Mouse (Mus musculus): ENCODE results near the gene Cacna1g. TPM values are rescaled to one million over a fixed set of nuclear protein-coding genes. Genes with fewer than 3 reads are reported as not detected.

Cacna1g gene
- polyA plus RNA-seq, 1 experiment = 38.9 TPM

- Histone ChIP-seq H3K4me1 (ENCODE audit: control insufficient read depth, insufficient read depth, low read length) (no peaks in the 10 kb centered on the region), H3K27ac (ENCODE audit: insufficient read depth, low read length) (no peak overlapping the region), H3K4me3 (ENCODE audit: insufficient read depth, low read length) (no peak overlapping the region)
- no peak for TF ChIP-seq CTCF (IDR thresholded peaks at IDR 0.05; ENCODE audit: borderline replicate concordance, insufficient read depth, low read length)
Observed at GRCm38 (mm10) chr11:94483921-94484320, 9.9 kb upstream of the Cacna1g start.

DNA sequence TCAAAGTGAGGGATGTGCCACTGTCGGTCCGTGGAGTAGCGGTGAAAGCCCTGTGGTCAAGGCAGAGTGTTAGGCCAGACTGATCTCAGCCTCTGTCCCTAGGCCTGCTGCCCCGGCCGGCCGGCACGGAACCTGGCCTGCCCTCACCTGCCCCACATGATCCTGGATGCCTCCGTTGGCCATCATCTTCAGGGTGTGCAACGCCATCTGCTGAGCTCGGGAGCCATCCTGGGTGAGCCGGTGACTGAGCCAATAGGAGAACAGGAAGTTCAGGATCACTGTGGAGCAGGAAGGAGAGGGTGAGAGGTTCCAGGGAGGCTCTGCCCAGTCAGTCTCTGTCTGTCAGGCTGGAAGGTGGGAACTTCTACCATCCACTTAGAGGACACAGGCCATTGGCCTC, 9.4 kb upstream of the Cacna1g start:
- Histone ChIP-seq H3K4me1 (ENCODE audit: control insufficient read depth, insufficient read depth, low read length) (no peaks in the 10 kb centered on the region), H3K27ac (ENCODE audit: insufficient read depth, low read length) (no peak overlapping the region), H3K4me3 (ENCODE audit: insufficient read depth, low read length) (no peak overlapping the region)
- peak; percentile 4; the same call in 1 of the 2 replicates for TF ChIP-seq CTCF (IDR thresholded peaks at IDR 0.05; ENCODE audit: borderline replicate concordance, insufficient read depth, low read length)
- no peak for TF ChIP-seq POLR2A (IDR thresholded peaks at IDR 0.05; ENCODE audit: low read depth, low read length)

GRCm38 (mm10) chr11:94482738-94483137, 8.7 kb upstream of the Cacna1g start:
- no peak overlapping the region for H3K27ac ChIP-seq (ENCODE audit: insufficient read depth, low read length)
- TF ChIP-seq POLR2A (IDR thresholded peaks at IDR 0.05; ENCODE audit: low read depth, low read length) (no peak), CTCF (IDR thresholded peaks at IDR 0.05; ENCODE audit: borderline replicate concordance, insufficient read depth, low read length) (no peak)
- no peak overlapping the region for H3K4me3 ChIP-seq (ENCODE audit: insufficient read depth, low read length)
- H3K4me1 ChIP-seq (ENCODE audit: control insufficient read depth, insufficient read depth, low read length) = no peaks in the 10 kb centered on the region

DNA sequence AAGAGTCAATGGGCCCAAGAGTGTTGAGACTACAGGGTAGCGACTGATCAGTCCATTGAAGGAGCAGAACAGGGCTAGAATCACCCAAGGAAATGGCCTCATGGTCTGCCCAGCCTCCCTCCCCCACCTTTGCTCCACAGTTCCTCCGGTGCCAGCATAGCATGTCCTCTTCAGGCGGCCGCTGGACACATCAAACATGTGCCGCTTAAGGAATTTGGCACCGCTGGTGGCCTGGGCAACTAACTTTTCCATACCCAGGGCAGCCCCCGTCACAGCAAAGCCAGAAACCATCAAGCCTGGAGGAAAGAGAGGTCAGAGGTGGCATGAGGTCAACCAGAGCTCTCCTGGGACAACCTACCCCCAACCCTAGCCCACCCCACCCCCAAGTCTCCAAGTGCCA, 8.0 kb upstream of the Cacna1g start:
- H3K4me1 ChIP-seq (ENCODE audit: control insufficient read depth, insufficient read depth, low read length) = no peaks in the 10 kb centered on the region
- H3K4me3 ChIP-seq (ENCODE audit: insufficient read depth, low read length) = no peak overlapping the region
- H3K27ac ChIP-seq (ENCODE audit: insufficient read depth, low read length) = no peak overlapping the region
- no peak for TF ChIP-seq CTCF (IDR thresholded peaks at IDR 0.05; ENCODE audit: borderline replicate concordance, insufficient read depth, low read length)
- TF ChIP-seq POLR2A (IDR thresholded peaks at IDR 0.05; ENCODE audit: low read depth, low read length) = no peak

- Histone ChIP-seq H3K4me3 (ENCODE audit: insufficient read depth, low read length) (no peak overlapping the region), H3K27ac (ENCODE audit: insufficient read depth, low read length) (no peak overlapping the region), H3K4me1 (ENCODE audit: control insufficient read depth, insufficient read depth, low read length) (no peaks in the 10 kb centered on the region)
- no peak for TF ChIP-seq CTCF (IDR thresholded peaks at IDR 0.05; ENCODE audit: borderline replicate concordance, insufficient read depth, low read length)
- TF ChIP-seq POLR2A (IDR thresholded peaks at IDR 0.05; ENCODE audit: low read depth, low read length) = no peak
Observed at GRCm38 (mm10) chr11:94480382-94480781, 6.4 kb upstream of the Cacna1g start.

- Histone ChIP-seq H3K4me1 (ENCODE audit: control insufficient read depth, insufficient read depth, low read length) (no peaks in the 10 kb centered on the region), H3K27ac (ENCODE audit: insufficient read depth, low read length) (no peak overlapping the region), H3K4me3 (ENCODE audit: insufficient read depth, low read length) (no peak overlapping the region)
- no peak for TF ChIP-seq CTCF (IDR thresholded peaks at IDR 0.05; ENCODE audit: borderline replicate concordance, insufficient read depth, low read length)
- TF ChIP-seq POLR2A (IDR thresholded peaks at IDR 0.05; ENCODE audit: low read depth, low read length) = no peak
Observed at GRCm38 (mm10) chr11:94477651-94478050, 3.7 kb upstream of the Cacna1g start.

DNA sequence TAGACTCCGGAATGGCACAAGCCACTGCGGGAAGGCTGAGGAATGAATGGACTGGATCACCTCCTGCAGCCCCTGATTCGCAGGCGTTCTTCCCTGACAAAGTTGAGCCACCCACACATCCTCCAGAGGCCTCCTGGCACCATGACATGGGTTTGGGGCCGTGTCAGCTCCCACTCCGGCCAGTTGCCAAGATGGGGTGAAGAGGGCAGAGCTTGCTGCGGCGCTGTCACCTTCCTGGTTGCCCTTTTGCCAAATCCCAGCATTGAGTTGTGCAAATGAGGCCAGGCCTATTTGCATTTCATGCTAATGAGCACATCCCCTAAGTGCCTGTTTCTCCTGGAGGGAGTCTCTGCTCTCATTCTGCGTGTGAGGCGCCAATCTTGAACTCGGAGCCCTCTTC, 1.7 kb upstream of the Cacna1g start:
- Histone ChIP-seq H3K27ac (ENCODE audit: insufficient read depth, low read length) (no peak overlapping the region), H3K4me3 (ENCODE audit: insufficient read depth, low read length) (no peak overlapping the region), H3K4me1 (ENCODE audit: control insufficient read depth, insufficient read depth, low read length) (no peaks in the 10 kb centered on the region; the same call in 1 of the 2 replicates)
- TF ChIP-seq POLR2A (IDR thresholded peaks at IDR 0.05; ENCODE audit: low read depth, low read length) = no peak
- TF ChIP-seq CTCF (IDR thresholded peaks at IDR 0.05; ENCODE audit: borderline replicate concordance, insufficient read depth, low read length) = no peak

DNA sequence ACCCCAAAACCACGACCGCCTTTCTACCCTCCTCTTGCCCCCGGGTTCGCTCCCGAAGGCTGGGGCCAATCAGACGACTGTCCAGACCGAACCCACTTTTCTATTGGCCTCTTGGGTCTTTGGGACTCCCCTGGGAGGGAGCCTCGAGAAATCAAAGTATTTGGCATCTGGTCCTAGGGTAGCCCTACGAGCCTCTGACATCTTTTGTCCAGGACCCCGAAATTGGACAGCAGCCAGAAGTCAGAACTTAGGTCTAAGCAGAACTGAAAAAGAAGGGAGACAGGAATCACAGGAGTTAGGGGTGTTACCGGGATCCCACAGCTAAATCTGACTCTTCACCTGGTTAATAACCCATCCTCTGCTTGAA, 529 bp upstream of the Cacna1g start:
- TF ChIP-seq CTCF (IDR thresholded peaks at IDR 0.05; ENCODE audit: borderline replicate concordance, insufficient read depth, low read length) = no peak
- no peak for TF ChIP-seq POLR2A (IDR thresholded peaks at IDR 0.05; ENCODE audit: low read depth, low read length)
- peak overlapping the region; percentile 28 for H3K4me3 ChIP-seq (ENCODE audit: insufficient read depth, low read length)
- no peaks in the 10 kb centered on the region; the same call in 1 of the 2 replicates for H3K4me1 ChIP-seq (ENCODE audit: control insufficient read depth, insufficient read depth, low read length)
- H3K27ac ChIP-seq (ENCODE audit: insufficient read depth, low read length) = no peak overlapping the region

- TF ChIP-seq POLR2A (IDR thresholded peaks at IDR 0.05; ENCODE audit: low read depth, low read length) = no peak
- peaks cover 5% of the 10 kb centered on the region for H3K4me1 ChIP-seq (ENCODE audit: control insufficient read depth, insufficient read depth, low read length)
- H3K4me3 ChIP-seq (ENCODE audit: insufficient read depth, low read length) = peak overlapping the region; percentile 46
Observed at GRCm38 (mm10) chr11:94472916-94473706, 887 bp downstream of the Cacna1g start.

DNA sequence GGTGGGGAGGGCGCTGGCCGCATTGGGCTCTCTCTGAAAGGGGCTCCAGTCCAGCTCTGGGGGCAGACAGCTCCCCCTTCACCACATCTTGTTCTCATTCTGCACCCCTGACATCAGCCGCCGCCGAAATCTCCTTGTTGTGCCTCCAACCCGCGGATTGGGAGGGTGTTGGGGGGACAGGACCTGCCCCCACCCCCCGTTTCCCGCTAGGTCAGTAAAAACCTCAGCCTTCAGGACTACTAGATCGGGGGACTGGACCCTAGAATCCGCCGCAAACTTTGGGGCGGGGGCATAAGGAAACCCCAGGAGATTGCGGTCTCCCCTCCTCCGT, 1.4 kb downstream of the Cacna1g start:
- Histone ChIP-seq H3K4me3 (ENCODE audit: insufficient read depth, low read length) (peak overlapping the region; percentile 46), H3K27ac (ENCODE audit: insufficient read depth, low read length) (peak overlapping the region; percentile 29; the same call in 1 of the 2 replicates), H3K4me1 (ENCODE audit: control insufficient read depth, insufficient read depth, low read length) (peaks cover 5% of the 10 kb centered on the region)
- no peak for TF ChIP-seq POLR2A (IDR thresholded peaks at IDR 0.05; ENCODE audit: low read depth, low read length)
- TF ChIP-seq CTCF (IDR thresholded peaks at IDR 0.05; ENCODE audit: borderline replicate concordance, insufficient read depth, low read length) = no peak

More at GRCm38 (mm10) chr11:94472916-94473706, 887 bp downstream of the Cacna1g start:
- H3K27ac ChIP-seq (ENCODE audit: insufficient read depth, low read length) = peak overlapping the region; percentile 29; the same call in 1 of the 2 replicates

All from embryonic fibroblast, embryonic 13.5 days (primary cell).